Mouse (Mus musculus) retina, adult 2 months (tissue): ENCODE measurements around the gene Krt25.

ENCODE experiments used
- DNase-seq: peaks from one replicate; pipeline ENCODE4 v3.0.0-alpha.2; 2012; ENCODE audit warnings: low read depth, low spot score

The Krt25 gene

DNA sequence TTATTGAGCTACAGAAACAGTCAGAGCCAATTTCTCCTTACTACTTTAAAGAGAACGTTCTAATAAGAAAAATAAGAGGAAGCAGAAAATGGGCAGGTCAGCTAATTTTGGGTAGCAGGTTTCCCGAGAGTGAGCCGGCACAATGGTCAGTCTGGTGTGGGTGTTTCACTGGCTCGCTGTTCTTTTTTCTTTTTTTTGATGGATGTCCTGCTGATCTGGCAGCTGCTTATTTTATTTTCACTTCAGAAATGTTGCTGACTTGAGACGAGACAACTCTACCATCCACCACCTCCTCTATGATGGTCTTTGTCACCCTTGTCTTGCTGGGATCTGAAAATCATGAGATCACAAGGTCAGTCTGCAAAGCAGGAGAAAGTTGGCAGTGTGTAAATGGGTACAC lies 42.8 kb downstream of the Krt25 start:
- no peak for DNase-seq

DNA sequence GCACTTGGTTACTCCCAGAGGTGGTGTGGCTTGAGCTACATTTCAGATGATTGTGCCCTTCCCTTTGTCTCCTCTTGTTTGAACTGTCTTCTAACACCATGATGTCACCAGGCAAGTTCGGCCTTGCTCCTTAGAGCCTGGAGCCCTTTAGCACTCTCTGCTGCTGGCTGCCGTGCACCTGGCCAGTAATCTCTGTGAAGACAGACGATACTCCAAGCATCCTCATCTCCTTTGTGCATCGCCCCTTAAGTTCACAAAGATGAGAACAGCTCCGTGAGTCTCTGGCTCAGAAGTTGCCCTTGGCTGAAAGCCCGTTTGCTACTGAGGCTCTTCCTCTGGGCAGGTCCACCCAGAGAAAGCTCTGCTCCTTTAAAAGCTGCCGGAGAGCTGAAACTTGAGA lies 46.0 kb downstream of the Krt25 start:
- no peak for DNase-seq

DNA sequence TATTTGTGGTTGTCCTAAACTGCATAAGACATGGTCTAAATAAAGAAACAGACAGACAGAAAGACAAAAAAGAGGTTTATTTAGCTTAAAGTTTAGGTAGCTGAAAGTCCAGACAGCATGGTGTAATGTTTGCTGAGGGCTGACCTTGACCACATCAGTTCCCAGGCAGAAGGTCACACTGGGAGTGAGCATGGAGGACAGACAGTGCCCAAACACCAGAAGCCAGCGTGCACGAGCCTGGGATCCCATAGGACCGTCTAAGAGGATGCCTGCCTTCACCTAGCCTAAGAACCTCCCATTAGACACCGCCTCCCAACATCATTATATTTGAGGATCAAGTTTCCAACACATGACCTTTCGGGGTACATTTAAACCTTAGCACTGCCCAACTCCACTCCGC lies 47.1 kb downstream of the Krt25 start:
- no peak for DNase-seq

DNA sequence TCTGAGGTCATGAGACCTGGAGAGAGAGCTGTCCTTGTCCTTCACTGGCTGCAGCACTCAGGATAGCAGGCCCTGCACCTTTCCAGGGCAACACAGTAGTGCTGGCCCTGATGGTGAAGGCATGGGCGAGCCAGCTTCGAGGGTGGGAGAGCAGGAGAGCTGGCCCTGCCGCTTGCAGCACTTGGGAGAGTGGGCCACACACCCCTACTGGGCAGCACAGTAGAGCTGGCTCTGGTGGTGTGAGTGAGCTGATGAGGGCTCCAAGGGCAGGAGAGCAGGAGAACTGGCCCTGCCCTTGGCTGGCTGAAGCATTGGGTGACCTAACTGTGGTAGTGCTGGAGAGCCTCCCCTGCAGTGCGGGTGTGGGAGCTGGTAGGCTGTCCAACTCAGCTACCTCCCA lies 50.0 kb downstream of the Krt25 start:
- DNase-seq, result no peak

DNA sequence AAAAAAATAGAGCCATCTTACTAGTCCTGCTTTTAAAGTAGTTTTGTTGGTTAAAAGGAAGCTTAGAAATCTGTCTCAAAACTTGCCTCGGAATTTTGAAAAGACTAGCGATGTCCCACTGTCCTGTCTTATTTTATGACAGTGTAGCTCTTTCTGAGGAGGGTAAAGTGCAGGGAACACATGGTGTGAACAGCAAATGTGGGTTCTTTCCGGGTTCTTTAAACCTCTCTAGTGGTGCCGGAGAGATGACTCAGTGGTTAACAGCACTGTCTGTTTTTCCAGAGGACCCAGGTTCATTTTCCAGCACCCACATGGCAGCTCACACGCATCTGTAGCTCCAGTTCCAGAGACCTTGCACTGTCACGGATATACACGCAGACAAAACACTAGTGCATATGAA lies 53.6 kb downstream of the Krt25 start:
- no peak for DNase-seq

DNA sequence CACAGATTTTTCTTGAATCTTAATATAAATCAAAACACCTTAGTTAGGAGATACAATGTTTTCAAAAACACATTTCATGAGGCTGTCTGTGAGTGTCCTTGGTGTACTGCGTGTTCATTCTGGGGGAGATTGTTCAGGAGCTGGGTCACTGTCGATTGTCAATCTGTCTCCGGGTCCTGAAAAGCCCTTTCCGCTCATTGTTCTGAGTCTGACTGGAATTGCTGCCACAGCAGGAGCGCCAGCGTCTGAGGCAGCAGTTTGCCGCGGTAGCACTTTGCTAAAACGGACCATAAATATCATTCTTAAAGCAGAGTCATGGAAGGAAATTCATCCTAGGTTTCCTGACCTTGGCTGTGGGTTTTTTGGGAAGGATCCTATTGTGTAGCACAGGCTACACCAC lies 57.0 kb downstream of the Krt25 start:
- DNase-seq, result no peak
